ENCODE assay signal across 8 mouse cellular contexts in genomic region chr1:171270573-171270900, GRCm38 (mm10). TPM values are rescaled to one million over a fixed set of nuclear protein-coding genes. Genes with fewer than 3 reads are reported as not detected.
DNase-seq lines count a peak whose midpoint lies in the region; ATAC-seq and TF ChIP-seq lines count a peak whose summit lies in the region.

No protein-coding gene starts in this region.

- no peaks in the 10 kb centered on the region for H3K4me1 ChIP-seq in cerebellum, adult 2 months (ENCODE audit: control insufficient read depth, insufficient read depth, low read length)
- H3K4me1 ChIP-seq in hindbrain, embryonic 11.5 days (replicated peaks; ENCODE audit: control insufficient read depth, insufficient read depth, low read length) = no peaks in the 10 kb centered on the region; the same call in 1 of the 2 replicates
- peaks cover 13% of the 10 kb centered on the region for H3K4me1 ChIP-seq in limb, embryonic 14.5 days (ENCODE audit: control insufficient read depth, insufficient read depth, low read length)
- H3K4me1 ChIP-seq in midbrain, embryonic 13.5 days (replicated peaks) = peaks cover 20% of the 10 kb centered on the region

- peak overlapping the region; percentile 71 for H3K4me3 ChIP-seq in cerebellum, adult 2 months (replicated peaks; ENCODE audit: insufficient read depth, low read depth, low read length)
- peak overlapping the region; percentile 89 for H3K4me3 ChIP-seq in hindbrain, embryonic 11.5 days (ENCODE audit: low read depth, low read length)
- peak overlapping the region; percentile 88 for H3K4me3 ChIP-seq in limb, embryonic 14.5 days (replicated peaks; ENCODE audit: low read length)
- H3K4me3 ChIP-seq in midbrain, embryonic 13.5 days (replicated peaks) = peak overlapping the region; percentile 62

- in situ Hi-C loops in Patski (cut with MboI; ENCODE audit: low pct_unique_long_range_greater_than_20kb) = loop anchor here (25.0 kb wide), 1 partner anchor 383 kb away; the partner anchor contains the start of genes Dusp12 and Gm26620

- peak overlapping the region; percentile 15; the same call in 1 of the 2 replicates for H3K27ac ChIP-seq in cerebellum, adult 2 months (ENCODE audit: insufficient read depth, low read length)
- H3K27ac ChIP-seq in hindbrain, embryonic 11.5 days (ENCODE audit: low read depth, low read length) = no peak overlapping the region
- H3K27ac ChIP-seq in limb, embryonic 14.5 days (replicated peaks; ENCODE audit: low read depth, low read length) = no peak overlapping the region
- H3K27ac ChIP-seq in midbrain, embryonic 13.5 days = no peak overlapping the region

- peak overlapping the region; percentile 84 for H3K9ac ChIP-seq in hindbrain, embryonic 11.5 days (ENCODE audit: low read depth, low read length)
- peak overlapping the region; percentile 77 for H3K9ac ChIP-seq in limb, embryonic 14.5 days (ENCODE audit: low read depth, low read length, severe bottlenecking)
- peak overlapping the region; percentile 89 for H3K9ac ChIP-seq in midbrain, embryonic 13.5 days (replicated peaks)

- H3K9me3 ChIP-seq in hindbrain, embryonic 11.5 days (ENCODE audit: control insufficient read depth, low read length) = no peaks in the 10 kb centered on the region
- H3K9me3 ChIP-seq in limb, embryonic 14.5 days (ENCODE audit: control insufficient read depth, low read length) = no peaks in the 10 kb centered on the region
- no peaks in the 10 kb centered on the region for H3K9me3 ChIP-seq in midbrain, embryonic 13.5 days

- CTCF ChIA-PET in Patski (lab: Charles Lee) = interaction anchor here (1.2 to 3.2 kb wide), 4 partner anchors 11 to 159 kb away, joined by 3 to 17 read pairs (median 5); partner anchors contain the start of gene Ppox

- ATAC-seq in Patski = peak; percentile 24
- ATAC-seq in hindbrain, embryonic 11.5 days (ENCODE audit: low FRiP score) = peak; percentile 80
- peak; percentile 35; the same call in 1 of the 2 replicates for ATAC-seq in limb, embryonic 14.5 days (ENCODE audit: low FRiP score, low read depth)
- ATAC-seq in midbrain, embryonic 13.5 days = peak; percentile 88

- POLR2A ChIA-PET in Patski (lab: Charles Lee) = interaction anchor here (0.5 to 2.2 kb wide), 8 partner anchors 16 to 193 kb away, joined by 3 to 13 read pairs (median 4); partner anchors contain the start of genes Ndufs2 and Usp21

- H3K4me2 ChIP-seq in hindbrain, embryonic 11.5 days (replicated peaks; ENCODE audit: low read depth, low read length) = peak overlapping the region; percentile 97
- peak overlapping the region; percentile 96 for H3K4me2 ChIP-seq in limb, embryonic 14.5 days (replicated peaks; ENCODE audit: low read depth, low read length, severe bottlenecking)
- H3K4me2 ChIP-seq in midbrain, embryonic 13.5 days (replicated peaks) = peak overlapping the region; percentile 96

- TF ChIP-seq POLR2A in cerebellum, adult 2 months (IDR thresholded peaks at IDR 0.05; ENCODE audit: borderline replicate concordance, insufficient read depth, low read length) = no peak
- no peak for TF ChIP-seq POLR2A in limb, embryonic 14.5 days (IDR thresholded peaks at IDR 0.05; ENCODE audit: borderline replicate concordance, extremely low read depth, insufficient read depth, insufficient read length)

- no peak for TF ChIP-seq CTCF in cerebellum, adult 2 months (IDR thresholded peaks at IDR 0.05; ENCODE audit: borderline replicate concordance, insufficient read depth, low read depth, low read length)
- no peak for TF ChIP-seq CTCF in Patski (IDR thresholded peaks at IDR 0.05)

- no peaks in the 10 kb centered on the region for H3K27me3 ChIP-seq in cerebellum, adult 2 months (ENCODE audit: control insufficient read depth, insufficient read depth, low read length)
- H3K27me3 ChIP-seq in Patski = no peaks in the 10 kb centered on the region
- H3K27me3 ChIP-seq in hindbrain, embryonic 11.5 days (ENCODE audit: control insufficient read depth, insufficient read depth, low read length) = no peaks in the 10 kb centered on the region
- H3K27me3 ChIP-seq in limb, embryonic 14.5 days (ENCODE audit: control insufficient read depth, insufficient read depth, low read length) = no peaks in the 10 kb centered on the region
- H3K27me3 ChIP-seq in midbrain, embryonic 13.5 days = 0 out of 2 replicates have a peak, but pooled peaks cover 3% of the 10 kb centered on the region

- 0% methylated on average over 19 of the region's 19 CpGs for WGBS in cerebellum, adult 2 months
- under 1% methylated on average over 19 of the region's 19 CpGs for WGBS in hindbrain, embryonic 11.5 days
- WGBS in limb, embryonic 14.5 days = 5% methylated on average over 19 of the region's 19 CpGs
- WGBS in midbrain, embryonic 13.5 days = under 1% methylated on average over 19 of the region's 19 CpGs

- DNase-seq in cerebellum, adult 2 months = peak in 1 of 2 experiments; percentile 61
- DNase-seq in cerebellum, postnatal 4 days (ENCODE audit: low spot score in 2 of 2) = no peak
- DNase-seq in Patski (ENCODE audit: low read depth, low spot score) = no peak
- DNase-seq in hindbrain, embryonic 11.5 days (ENCODE audit: low spot score) = no peak
- DNase-seq in limb, embryonic 14.5 days (ENCODE audit: low spot score) = no peak
- DNase-seq in retina, postnatal 1 day = no peak
- no peak for DNase-seq in right cerebral cortex, adult 18-20 months

- H3K36me3 ChIP-seq in hindbrain, embryonic 11.5 days (ENCODE audit: control insufficient read depth, insufficient read depth, low read length) = peaks cover 5% of the 10 kb centered on the region; the same call in 1 of the 2 replicates
- H3K36me3 ChIP-seq in limb, embryonic 14.5 days (ENCODE audit: control insufficient read depth, insufficient read depth, low read length) = peaks cover 32% of the 10 kb centered on the region
- peaks cover 38% of the 10 kb centered on the region for H3K36me3 ChIP-seq in midbrain, embryonic 13.5 days

RNA-seq across cellular contexts. Expression of gene B4galt3, which starts 0.4 kb away (rescaled TPM):
- polyA plus RNA-seq in cerebellum, adult 2 months (2012; rRNA removed) = 69.6 and 72.2 TPM in 2 replicates
- 57.5 TPM for polyA plus RNA-seq in Patski (2021)
- 59.1 and 66.3 TPM in 2 replicates for polyA plus RNA-seq in hindbrain, embryonic 11.5 days (2014; fragmentation: Nextera tagmentation; extraction: Ambion mirVana)
- polyA plus RNA-seq in limb, embryonic 14.5 days (2012; rRNA removed) = 87.2 and 111 TPM in 2 replicates
- polyA plus RNA-seq in limb, embryonic 14.5 days (2014; fragmentation: Nextera tagmentation; extraction: Ambion mirVana) = 68.7 and 72.5 TPM in 2 replicates
- 99.0 and 99.8 TPM in 2 replicates for polyA plus RNA-seq in midbrain, embryonic 13.5 days (2015; fragmentation: Nextera tagmentation; extraction: Ambion mirVana)

RNA-seq across cellular contexts. Expression of gene Ppox, which starts 10.4 kb away (rescaled TPM):
- 76.9 and 81.2 TPM in 2 replicates for polyA plus RNA-seq in cerebellum, adult 2 months (2012; rRNA removed)
- 41.9 TPM for polyA plus RNA-seq in Patski (2021)
- 48.1 and 51.8 TPM in 2 replicates for polyA plus RNA-seq in hindbrain, embryonic 11.5 days (2014; fragmentation: Nextera tagmentation; extraction: Ambion mirVana)
- polyA plus RNA-seq in limb, embryonic 14.5 days (2012; rRNA removed) = 133 and 152 TPM in 2 replicates
- 55.7 and 67.2 TPM in 2 replicates for polyA plus RNA-seq in limb, embryonic 14.5 days (2014; fragmentation: Nextera tagmentation; extraction: Ambion mirVana)
- 56.0 and 56.4 TPM in 2 replicates for polyA plus RNA-seq in midbrain, embryonic 13.5 days (2015; fragmentation: Nextera tagmentation; extraction: Ambion mirVana)

RNA-seq across cellular contexts. Expression of gene Usp21, which starts 17.3 kb away (rescaled TPM):
- 76.6 and 77.5 TPM in 2 replicates for polyA plus RNA-seq in cerebellum, adult 2 months (2012; rRNA removed)
- polyA plus RNA-seq in Patski (2021) = 64.9 TPM
- 82.8 and 85.4 TPM in 2 replicates for polyA plus RNA-seq in hindbrain, embryonic 11.5 days (2014; fragmentation: Nextera tagmentation; extraction: Ambion mirVana)
- 104 and 128 TPM in 2 replicates for polyA plus RNA-seq in limb, embryonic 14.5 days (2012; rRNA removed)
- 81.2 and 96.0 TPM in 2 replicates for polyA plus RNA-seq in limb, embryonic 14.5 days (2014; fragmentation: Nextera tagmentation; extraction: Ambion mirVana)
- 112 and 121 TPM in 2 replicates for polyA plus RNA-seq in midbrain, embryonic 13.5 days (2015; fragmentation: Nextera tagmentation; extraction: Ambion mirVana)

RNA-seq across cellular contexts. Expression of gene Ndufs2, which starts 19.3 kb away (rescaled TPM):
- 282 and 283 TPM in 2 replicates for polyA plus RNA-seq in cerebellum, adult 2 months (2012; rRNA removed)
- polyA plus RNA-seq in Patski (2021) = 436 TPM
- polyA plus RNA-seq in hindbrain, embryonic 11.5 days (2014; fragmentation: Nextera tagmentation; extraction: Ambion mirVana) = 259 and 263 TPM in 2 replicates
- 148 and 151 TPM in 2 replicates for polyA plus RNA-seq in limb, embryonic 14.5 days (2012; rRNA removed)
- polyA plus RNA-seq in limb, embryonic 14.5 days (2014; fragmentation: Nextera tagmentation; extraction: Ambion mirVana) = 216 and 234 TPM in 2 replicates
- 231 and 234 TPM in 2 replicates for polyA plus RNA-seq in midbrain, embryonic 13.5 days (2015; fragmentation: Nextera tagmentation; extraction: Ambion mirVana)

RNA-seq across cellular contexts. Expression of gene Adamts4, which starts 20.3 kb away (rescaled TPM):
- 26.1 and 29.8 TPM in 2 replicates for polyA plus RNA-seq in cerebellum, adult 2 months (2012; rRNA removed)
- polyA plus RNA-seq in Patski (2021) = 21.8 TPM
- polyA plus RNA-seq in hindbrain, embryonic 11.5 days (2014; fragmentation: Nextera tagmentation; extraction: Ambion mirVana) = 4.6 and 5.4 TPM in 2 replicates
- polyA plus RNA-seq in limb, embryonic 14.5 days (2012; rRNA removed) = 8.6 and 11.7 TPM in 2 replicates
- polyA plus RNA-seq in limb, embryonic 14.5 days (2014; fragmentation: Nextera tagmentation; extraction: Ambion mirVana) = 10.1 and 10.6 TPM in 2 replicates
- 6.5 and 7.4 TPM in 2 replicates for polyA plus RNA-seq in midbrain, embryonic 13.5 days (2015; fragmentation: Nextera tagmentation; extraction: Ambion mirVana)

Comparison
In these comparisons a context has a peak if more than half of its experiments do, and no peak if none do; other contexts are left out.
1. ATAC-seq: peak in every context shown above with its lines; median percentile 88 in midbrain, embryonic 13.5 days; 80 in hindbrain, embryonic 11.5 days; 35 in limb, embryonic 14.5 days; 24 in Patski.